In the genomic region with DNA sequence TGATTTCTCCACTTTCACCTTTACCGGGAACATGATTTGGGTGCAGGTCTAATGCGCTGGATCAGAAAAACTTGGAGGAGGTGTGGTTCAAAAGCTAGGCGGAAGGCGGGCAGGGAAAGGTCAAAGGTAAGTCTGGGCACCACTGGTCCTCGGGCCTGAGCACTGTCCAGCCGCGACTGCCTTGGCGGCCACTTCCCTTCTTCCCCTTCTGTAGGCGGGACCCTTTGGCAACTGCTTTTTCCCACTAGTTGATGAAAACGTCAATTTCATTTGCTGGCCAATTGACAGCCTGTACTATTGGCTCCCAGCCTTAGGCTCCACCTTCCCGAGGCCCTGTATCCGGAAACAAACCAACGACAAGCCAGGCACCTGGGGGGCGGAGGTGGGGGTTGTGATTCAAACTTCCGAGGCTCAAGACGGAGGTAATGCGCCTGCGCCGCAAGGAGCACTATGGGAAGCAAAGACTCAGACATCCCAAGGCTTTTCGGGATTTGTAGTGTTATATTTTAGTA, we compare ENCODE assay signal across 8 mouse cellular contexts. TPM values are rescaled to one million over a fixed set of nuclear protein-coding genes. Genes with fewer than 3 reads are reported as not detected.
A peak's percentile ranks its signal among the peaks of the same experiment; 100 is the strongest.
DNase-seq lines count a peak whose midpoint lies in the region; ATAC-seq lines count a peak whose summit lies in the region.

Gene Lin37 (minus strand): TSS at position 396 of the 512 bp plus-strand sequence.

- H3K9me3 ChIP-seq in forebrain, embryonic 14.5 days (replicated peaks; ENCODE audit: control insufficient read depth, low read length), result no peaks in the 10 kb centered on the region
- H3K9me3 ChIP-seq in neural tube, embryonic 15.5 days (replicated peaks), result no peaks in the 10 kb centered on the region

- WGBS in forebrain, embryonic 14.5 days, result under 1% methylated on average over 20 of the region's 20 CpGs
- 0% methylated on average over 20 of the region's 20 CpGs for WGBS in neural tube, embryonic 15.5 days

- intact Hi-C loops in heart, postnatal 14 days (cut with DNase I), result no loop called here

- peaks cover 13% of the 10 kb centered on the region for H3K4me1 ChIP-seq in forebrain, embryonic 14.5 days (ENCODE audit: control insufficient read depth, insufficient read depth, low read length)
- peaks cover 38% of the 10 kb centered on the region for H3K4me1 ChIP-seq in neural tube, embryonic 15.5 days

- no peak within 1 kb of the TSS; the same call in 1 of the 2 replicates for H3K27ac ChIP-seq in forebrain, embryonic 14.5 days (ENCODE audit: low read depth, low read length)
- peak within 1 kb of the TSS; percentile 72 for H3K27ac ChIP-seq in neural tube, embryonic 15.5 days (replicated peaks)

- H3K4me2 ChIP-seq in forebrain, embryonic 14.5 days (ENCODE audit: low read length), result peak within 1 kb of the TSS; percentile 98
- H3K4me2 ChIP-seq in neural tube, embryonic 15.5 days, result peak within 1 kb of the TSS; percentile 98

- peaks cover 34% of the 10 kb centered on the region for H3K36me3 ChIP-seq in forebrain, embryonic 14.5 days (ENCODE audit: control insufficient read depth, insufficient read depth, low read length)
- peaks cover 30% of the 10 kb centered on the region for H3K36me3 ChIP-seq in neural tube, embryonic 15.5 days

- H3K9ac ChIP-seq in forebrain, embryonic 14.5 days (ENCODE audit: low read length), result peak within 1 kb of the TSS; percentile 77
- peak within 1 kb of the TSS; percentile 81 for H3K9ac ChIP-seq in neural tube, embryonic 15.5 days (replicated peaks)

- H3K27me3 ChIP-seq in forebrain, embryonic 14.5 days (replicated peaks; ENCODE audit: control insufficient read depth, insufficient read depth, low read length), result no peaks in the 10 kb centered on the region
- 0 out of 2 replicates have a peak, but pooled peaks cover under 1% of the 10 kb centered on the region for H3K27me3 ChIP-seq in neural tube, embryonic 15.5 days (replicated peaks)

- peak; percentile 88 for ATAC-seq in forebrain, embryonic 14.5 days
- peak; percentile 83 for ATAC-seq in neural tube, embryonic 15.5 days (ENCODE audit: low FRiP score)

- peak; percentile 98 for DNase-seq in ES-CJ7 (ENCODE audit: low read depth, low spot score)
- peak; percentile 99 for DNase-seq in cerebellum, adult 11 months
- peak; percentile 99 for DNase-seq in forebrain, embryonic 14.5 days (ENCODE audit: low spot score)
- peak; percentile 94 for DNase-seq in heart, postnatal 14 days
- peak; percentile 99 for DNase-seq in layer of hippocampus, adult 11-12 months (ENCODE audit: low spot score)
- DNase-seq in lung, adult 18-20 months, result peak; percentile 99
- peak; percentile 96 for DNase-seq in testis, postnatal 14 days (ENCODE audit: low spot score)

- H3K4me3 ChIP-seq in forebrain, embryonic 14.5 days (ENCODE audit: low read depth, low read length), result peak within 1 kb of the TSS; percentile 62
- peak within 1 kb of the TSS; percentile 71 for H3K4me3 ChIP-seq in neural tube, embryonic 15.5 days (replicated peaks)

RNA-seq across cellular contexts. Expression of gene Lin37, which starts in this region (rescaled TPM):
- 47.6 and 59.0 TPM in 2 replicates for polyA plus RNA-seq in forebrain, embryonic 14.5 days (2014; fragmentation: Nextera tagmentation; extraction: Ambion mirVana)
- 10 to 100 TPM; 14.4 to 16.4 TPM for total RNA-seq in heart, postnatal 14 days (2021)
- polyA plus RNA-seq in neural tube, embryonic 15.5 days (2015; fragmentation: Nextera tagmentation; extraction: Ambion mirVana), result 55.6 and 61.8 TPM in 2 replicates
